Mouse (Mus musculus): ENCODE results near the gene Olfr561. TPM values are rescaled to one million over a fixed set of nuclear protein-coding genes. Genes with fewer than 3 reads are reported as not detected.

Gene Olfr561
- not detected for total RNA-seq (2023)

DNA sequence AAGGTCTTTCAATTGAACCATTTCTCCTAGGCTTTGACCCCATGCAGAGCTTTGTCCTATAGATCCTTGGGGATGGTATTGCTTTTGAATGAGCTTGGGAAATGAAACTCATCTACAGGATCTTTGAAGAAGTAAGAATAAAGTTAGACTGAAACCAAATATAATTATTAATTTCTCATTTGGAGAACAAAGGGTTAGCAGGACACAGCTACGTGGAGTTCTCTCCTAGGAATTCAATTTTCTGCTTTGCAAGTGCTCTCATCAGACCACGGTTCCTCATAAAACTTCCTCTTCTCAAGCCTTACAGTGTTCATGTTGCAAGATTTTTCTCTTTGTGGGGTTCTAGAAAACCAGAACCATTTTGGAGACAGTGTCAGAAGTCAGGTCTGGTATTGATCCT lies at the start of gene Olfr561:
Olfr561 (plus strand) TSS at position 301 of the 400 bp plus-strand sequence.

DNA sequence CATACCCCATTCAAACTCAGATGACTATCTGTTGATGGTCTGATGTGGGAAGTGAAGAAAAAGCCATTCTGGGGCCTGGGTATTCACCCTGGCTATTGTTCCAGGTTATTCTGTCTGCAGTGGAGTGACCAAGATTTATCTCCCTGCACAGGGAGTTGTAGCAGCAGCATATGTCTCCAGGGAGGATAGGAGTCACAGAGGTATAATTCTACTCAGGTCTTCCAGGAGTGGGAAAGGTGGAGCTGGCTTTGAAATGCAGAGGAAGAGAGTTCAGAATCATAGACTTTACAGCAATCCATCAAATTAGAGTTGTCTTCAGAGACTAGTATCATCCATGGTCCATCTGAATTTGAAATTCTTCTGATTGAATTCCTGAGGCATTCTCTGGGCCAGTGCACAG lies 43.6 kb upstream of the Olfr561 start, which contains the start of gene Olfr559:
Olfr559 (minus strand) TSS at position 101 of the 400 bp plus-strand sequence.

DNA sequence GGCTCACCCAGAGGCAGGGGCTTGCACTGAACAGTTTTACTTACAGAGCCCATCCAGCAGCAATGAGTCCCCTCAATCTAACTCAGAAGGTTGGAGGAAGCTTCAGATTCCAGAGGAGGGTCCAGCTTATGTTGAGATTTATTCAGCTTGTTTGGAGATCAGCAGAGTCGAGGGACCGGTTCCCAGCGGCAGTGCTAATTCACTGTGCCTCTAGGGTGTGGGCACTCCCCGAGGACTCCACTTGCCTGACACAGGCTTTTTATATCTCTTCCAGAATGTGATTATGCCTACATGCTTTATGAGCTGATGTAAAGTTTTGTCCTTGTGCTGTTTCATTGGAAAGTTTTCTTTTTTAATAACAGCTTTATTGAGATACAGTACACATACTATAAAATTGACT lies 11.8 kb upstream of the Olfr561 start, which contains the start of the genes Olfr560 and Olfr78:
Olfr560 (minus strand) TSS at position 101 of the 400 bp plus-strand sequence.
Olfr78 (minus strand) TSS at position 206 of the 400 bp plus-strand sequence.

DNA sequence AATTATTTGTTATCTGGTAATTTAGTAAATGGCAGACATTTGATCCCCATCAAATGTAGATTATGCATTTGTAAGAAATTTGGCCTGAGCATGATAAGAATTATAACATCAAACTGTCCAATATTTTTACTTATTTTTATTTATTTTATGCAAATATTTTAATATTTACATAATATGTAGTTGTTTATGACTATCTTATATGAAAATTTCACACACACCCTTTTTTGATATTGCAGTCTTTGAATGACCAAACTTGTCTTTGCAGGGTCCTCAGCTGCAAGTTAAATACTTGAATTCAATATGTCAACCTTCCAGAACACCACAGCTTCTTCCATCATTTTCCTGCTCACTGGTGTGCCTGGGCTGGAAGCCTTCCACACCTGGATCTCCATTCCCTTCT lies 32.2 kb downstream of the Olfr561 start, which contains the start of gene Olfr564:
Olfr564 (plus strand) TSS at position 301 of the 400 bp plus-strand sequence.

Other genes starting within 250 kb of the Olfr561 start
- not detected for gene Olfr547, start 236.5 kb upstream of the Olfr561 start, total RNA-seq (2023)
- not detected for gene Olfr548-ps1, start 230.3 kb upstream of the Olfr561 start, total RNA-seq (2023)
- not detected for gene Olfr549, start 221.4 kb upstream of the Olfr561 start, total RNA-seq (2023)
- 10 to 100 TPM; 15.5 to 22.2 TPM for gene Trim21, start 205.7 kb upstream of the Olfr561 start, total RNA-seq (2023)
- not detected for gene Olfr550, start 199.8 kb upstream of the Olfr561 start, total RNA-seq (2023)
- gene Olfr551, start 179.3 kb upstream of the Olfr561 start, total RNA-seq (2023): not detected
- not detected for gene Olfr552, start 173.5 kb upstream of the Olfr561 start, total RNA-seq (2023)
- gene Olfr553, start 153.0 kb upstream of the Olfr561 start, total RNA-seq (2023): not detected
- gene Olfr554, start 132.8 kb upstream of the Olfr561 start, total RNA-seq (2023): not detected
- gene Olfr555, start 112.4 kb upstream of the Olfr561 start, total RNA-seq (2023): not detected
- not detected for gene Olfr556, start 106.3 kb upstream of the Olfr561 start, total RNA-seq (2023)
- 1 to 10 TPM; 1.9 TPM for gene Trim68, start 83.9 kb upstream of the Olfr561 start, total RNA-seq (2023)
- not detected for gene Olfr557, start 75.3 kb upstream of the Olfr561 start, total RNA-seq (2023)
- not detected for gene Olfr558, start 69.0 kb upstream of the Olfr561 start, total RNA-seq (2023)
- not detected for gene Olfr33, start 52.2 kb upstream of the Olfr561 start, total RNA-seq (2023)
- gene Olfr559, start 43.7 kb upstream of the Olfr561 start, total RNA-seq (2023): not detected
- not detected for gene Olfr560, start 11.9 kb upstream of the Olfr561 start, total RNA-seq (2023)
- gene Olfr78, start 11.8 kb upstream of the Olfr561 start, total RNA-seq (2023): not detected
- gene Olfr564, start 32.3 kb downstream of the Olfr561 start, total RNA-seq (2023): not detected
- not detected for gene Olfr566, start 87.5 kb downstream of the Olfr561 start, total RNA-seq (2023)
- not detected for gene Olfr568, start 105.9 kb downstream of the Olfr561 start, total RNA-seq (2023)
- gene Olfr569, start 119.7 kb downstream of the Olfr561 start, total RNA-seq (2023): not detected
- not detected for gene Olfr570, start 123.4 kb downstream of the Olfr561 start, total RNA-seq (2023)
- gene Olfr571, start 146.3 kb downstream of the Olfr561 start, total RNA-seq (2023): not detected
- gene Olfr572, start 153.2 kb downstream of the Olfr561 start, total RNA-seq (2023): not detected
- gene Olfr573-ps1, start 171.4 kb downstream of the Olfr561 start, total RNA-seq (2023): not detected
- gene Olfr574, start 177.2 kb downstream of the Olfr561 start, total RNA-seq (2023): not detected
- gene Olfr575, start 187.6 kb downstream of the Olfr561 start, total RNA-seq (2023): not detected
- gene Olfr576, start 191.4 kb downstream of the Olfr561 start, total RNA-seq (2023): not detected
- not detected for gene Olfr577, start 204.7 kb downstream of the Olfr561 start, total RNA-seq (2023)
- not detected for gene Olfr578, start 218.1 kb downstream of the Olfr561 start, total RNA-seq (2023)

Measured in neutrophil, adult 59 days (primary cell).